Mouse (Mus musculus) monocyte, adult 2 months (primary cell): ENCODE data around the gene Fthl17b.
"Not testable (repeated sequence)": the region's sequence is repeated elsewhere in the genome, so short reads cannot be mapped to it uniquely, and the experiment has no call there.

ENCODE experiments used
- DNase-seq, 2 experiments: peaks; one replicate each; pipeline ENCODE4 v3.0.0; 2022; ENCODE audit warnings: low spot score in 2 of 2, low read depth in 1 of 2

Gene Fthl17b

GRCm38 (mm10) chrX:8962875-8963274 lies at the start of gene Fthl17b:
TSS of gene Fthl17b (minus strand) at chrX:8962975.
- DNase-seq: not testable (repeated sequence)

GRCm38 (mm10) chrX:8986655-8987054 lies 23.9 kb upstream of the Fthl17b start, which contains the start of gene Fthl17d:
TSS of gene Fthl17d (minus strand) at chrX:8986755.
- DNase-seq: not testable (repeated sequence)

GRCm38 (mm10) chrX:8976459-8976858 lies 13.7 kb upstream of the Fthl17b start, which contains the start of gene Fthl17c:
TSS of gene Fthl17c (minus strand) at chrX:8976559.
- not testable (repeated sequence) for DNase-seq

- DNase-seq: not testable (repeated sequence)
Measured at GRCm38 (mm10) chrX:8964618-8965017, 1.8 kb upstream of the Fthl17b start.

GRCm38 (mm10) chrX:8948130-8948805 lies 14.5 kb downstream of the Fthl17b start:
- DNase-seq: peak in 1 of 2 experiments; percentile 16

- DNase-seq: no peak
Measured at GRCm38 (mm10) chrX:8944041-8944440, 18.7 kb downstream of the Fthl17b start.

- DNase-seq: no peak
Measured at GRCm38 (mm10) chrX:8927308-8927707, 35.5 kb downstream of the Fthl17b start.

GRCm38 (mm10) chrX:8921813-8922607 lies 40.8 kb downstream of the Fthl17b start:
- no peak for DNase-seq

GRCm38 (mm10) chrX:8921080-8921479 lies 41.7 kb downstream of the Fthl17b start:
- DNase-seq: no peak
